Mouse (Mus musculus) embryonic facial prominence, embryonic 10.5 days (tissue): ENCODE measurements at regions not wholly inside any gene's neighbourhood (a gene's known extent, or its start where the extent isn't known, plus 50 kb on each side); places are given as distances from the start of the nearest gene placed in this dataset.
"Not testable (repeated sequence)": the region's sequence is repeated elsewhere in the genome, so short reads cannot be mapped to it uniquely, and the experiment has no call there.

ENCODE experiments used
- DNase-seq: peaks from one replicate; pipeline ENCODE4 v3.0.0-alpha.2; 2017; ENCODE audit warnings: low spot score
- H3K27ac ChIP-seq: fragments of 300-500 bp; sonication (generic); replicated peaks from 2 replicates; pipeline ENCODE4 v1.5.1; 2016; ENCODE audit warnings: mild to moderate bottlenecking
- H3K27me3 ChIP-seq: fragments of 300-500 bp; sonication (generic); replicated peaks from 2 replicates; pipeline ENCODE4 v1.6.1; 2016; ENCODE audit warnings: low read depth, mild to moderate bottlenecking; ENCODE audit not compliant: poor library complexity, severe bottlenecking
- H3K36me3 ChIP-seq: fragments of 300-500 bp; sonication (generic); replicated peaks from 2 replicates; pipeline ENCODE4 v1.6.1; 2016; ENCODE audit warnings: mild to moderate bottlenecking, moderate library complexity
- H3K4me1 ChIP-seq: fragments of 300-500 bp; sonication (generic); 2 replicates; pipeline ENCODE4 v1.6.1; 2016
- H3K4me3 ChIP-seq: fragments of 300-500 bp; sonication (generic); 2 replicates; pipeline ENCODE4 v1.5.1; 2016; ENCODE audit warnings: mild to moderate bottlenecking, moderate library complexity
- H3K9me3 ChIP-seq: fragments of 300-500 bp; sonication (generic); 2 replicates; pipeline ENCODE4 v1.6.1; 2016; ENCODE audit warnings: mild to moderate bottlenecking
- WGBS: fragments of 180-500 bp; shearing (Covaris S2); methylation state at CpG from one replicate; pipeline ENCODE4 v1.1.7; 2016; 5-methylcytosine and 5-hydroxymethylcytosine counted together

DNA sequence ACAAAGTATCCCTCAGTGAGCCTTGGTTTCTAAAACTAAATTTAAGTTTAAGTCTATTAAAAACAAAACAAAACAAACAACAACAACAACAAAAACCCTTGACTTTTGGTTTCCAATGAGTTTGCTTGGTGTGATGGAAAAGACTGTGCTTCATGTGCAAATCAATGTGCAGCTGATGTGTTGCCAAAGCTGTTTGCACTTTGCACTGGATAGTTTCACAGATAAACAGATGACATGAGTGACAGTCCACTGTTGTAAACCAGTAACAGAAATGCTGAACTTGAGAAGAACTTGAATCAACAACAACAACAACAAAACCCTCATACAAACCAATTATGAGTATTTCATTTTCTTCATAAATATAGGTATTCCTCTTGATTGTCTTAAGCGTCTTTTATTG lies 412.6 kb upstream of the Cntn5 start:
- Histone ChIP-seq H3K9me3 (no peaks in the 10 kb centered on the region), H3K4me3 (no peak overlapping the region), H3K4me1 (no peaks in the 10 kb centered on the region), H3K27ac (no peak overlapping the region), H3K36me3 (no peaks in the 10 kb centered on the region), H3K27me3 (no peaks in the 10 kb centered on the region)
- DNase-seq, result no peak
- WGBS, result 89% methylated on average over 1 of the region's 1 CpGs

DNA sequence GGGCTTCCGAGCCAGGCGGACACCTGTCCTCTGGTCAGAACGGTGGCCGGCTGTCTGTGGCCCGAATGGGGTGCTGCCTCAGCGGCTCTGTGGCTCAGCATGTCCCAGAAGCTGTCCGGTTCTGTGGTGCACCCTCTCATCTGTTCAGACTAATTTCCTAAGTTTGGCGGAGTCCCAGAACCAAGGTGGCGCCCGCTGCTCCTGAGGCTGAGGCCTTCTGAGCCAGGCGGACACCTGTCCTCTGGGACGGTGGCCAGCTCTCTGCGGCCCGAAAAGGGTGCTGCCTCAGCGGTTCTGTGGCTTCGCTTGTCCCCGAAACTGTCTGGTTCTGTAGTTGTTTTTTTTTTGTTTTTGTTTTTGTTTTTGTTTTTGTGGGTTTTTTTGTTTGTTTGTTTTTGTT lies 392.5 kb upstream of the Cntn5 start:
- not testable (repeated sequence) for H3K36me3 ChIP-seq, H3K4me1 ChIP-seq, DNase-seq, H3K27me3 ChIP-seq, H3K27ac ChIP-seq, H3K9me3 ChIP-seq, H3K4me3 ChIP-seq
- WGBS, result 95% methylated on average over 17 of the region's 17 CpGs

DNA sequence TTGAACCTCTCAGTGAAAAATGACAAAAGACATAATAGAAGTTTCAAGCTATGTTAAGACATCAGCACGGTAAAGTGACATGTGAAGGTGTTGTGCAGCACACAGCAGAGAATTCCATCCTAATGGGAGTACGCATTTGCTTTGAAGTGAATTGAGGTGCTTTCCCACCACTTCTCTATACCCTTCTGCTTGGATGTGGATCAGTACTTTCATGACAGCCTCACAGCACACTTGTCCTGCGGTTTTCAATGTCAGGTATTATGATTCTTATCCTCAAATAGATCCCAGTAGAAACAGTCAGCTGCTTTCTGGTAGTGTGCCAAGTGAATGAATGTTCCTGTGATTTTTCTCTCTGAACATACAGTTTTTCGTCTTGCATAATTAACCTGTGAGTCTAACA lies 380.6 kb upstream of the Cntn5 start:
- 83% methylated on average over 4 of the region's 4 CpGs for WGBS
- Histone ChIP-seq H3K4me3 (no peak overlapping the region), H3K9me3 (no peaks in the 10 kb centered on the region), H3K27me3 (no peaks in the 10 kb centered on the region), H3K36me3 (no peaks in the 10 kb centered on the region), H3K4me1 (no peaks in the 10 kb centered on the region), H3K27ac (no peak overlapping the region)
- no peak for DNase-seq

DNA sequence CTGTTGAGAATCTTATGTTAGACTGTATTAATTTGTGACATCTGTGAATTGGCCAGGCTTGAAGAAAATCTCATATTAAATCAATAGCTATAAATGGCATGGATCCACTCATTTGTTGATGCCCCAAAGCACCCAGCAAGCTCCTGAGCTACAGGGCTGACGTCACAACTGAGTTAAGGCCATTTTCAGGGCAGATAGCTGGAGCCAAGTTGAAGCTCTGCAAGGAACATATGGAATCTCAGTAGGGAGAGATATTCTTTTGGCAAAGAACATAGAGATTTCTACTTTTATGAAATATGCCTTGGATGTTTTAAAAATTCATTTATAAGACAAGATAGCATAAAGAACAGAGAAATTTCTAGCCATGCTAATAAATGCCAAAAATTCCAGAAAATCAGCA lies 380.0 kb upstream of the Cntn5 start:
- H3K27ac ChIP-seq, result no peak overlapping the region
- no peaks in the 10 kb centered on the region for H3K4me1 ChIP-seq
- H3K9me3 ChIP-seq, result no peaks in the 10 kb centered on the region
- WGBS, result 71% methylated on average over 1 of the region's 1 CpGs
- no peaks in the 10 kb centered on the region for H3K27me3 ChIP-seq
- no peak overlapping the region for H3K4me3 ChIP-seq
- H3K36me3 ChIP-seq, result no peaks in the 10 kb centered on the region
- DNase-seq, result no peak

DNA sequence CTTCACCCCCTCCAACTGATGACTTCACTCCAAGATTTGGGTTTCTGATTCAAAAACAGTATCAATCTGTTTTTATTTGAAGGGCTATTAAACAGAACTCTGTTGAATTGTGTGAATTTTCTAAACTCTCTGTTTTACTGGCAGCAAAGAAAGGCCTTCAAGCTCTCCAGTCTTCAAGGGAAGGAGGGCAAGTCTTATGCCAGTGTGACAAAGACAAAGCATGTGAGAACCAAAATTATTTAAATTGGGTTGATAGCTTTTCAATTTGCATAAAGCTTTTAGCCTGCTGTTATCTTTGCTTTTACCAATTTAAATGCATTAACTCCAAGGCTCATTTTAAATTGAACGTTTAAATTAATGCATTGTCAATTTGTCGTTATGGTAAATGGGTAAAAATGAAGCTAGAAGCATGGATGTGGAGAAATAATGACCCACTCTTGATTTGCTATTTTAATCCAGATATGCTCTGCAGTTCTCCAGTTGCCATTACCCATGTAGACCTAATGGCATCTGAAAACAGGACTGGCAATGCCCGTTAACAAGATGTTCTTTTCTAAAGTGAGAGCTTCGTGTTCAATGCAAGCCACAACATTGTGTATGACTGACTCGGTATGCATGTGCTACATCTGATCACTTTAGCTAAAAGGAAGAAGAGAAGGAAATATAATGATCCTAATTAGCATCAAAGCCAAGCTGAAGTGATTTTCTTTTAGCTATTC lies 375.0 kb upstream of the Cntn5 start:
- WGBS, result 86% methylated on average over 5 of the region's 5 CpGs
- Histone ChIP-seq H3K36me3 (no peaks in the 10 kb centered on the region), H3K27me3 (no peaks in the 10 kb centered on the region), H3K9me3 (no peaks in the 10 kb centered on the region), H3K27ac (no peak overlapping the region), H3K4me1 (no peaks in the 10 kb centered on the region), H3K4me3 (no peak overlapping the region)
- no peak for DNase-seq

DNA sequence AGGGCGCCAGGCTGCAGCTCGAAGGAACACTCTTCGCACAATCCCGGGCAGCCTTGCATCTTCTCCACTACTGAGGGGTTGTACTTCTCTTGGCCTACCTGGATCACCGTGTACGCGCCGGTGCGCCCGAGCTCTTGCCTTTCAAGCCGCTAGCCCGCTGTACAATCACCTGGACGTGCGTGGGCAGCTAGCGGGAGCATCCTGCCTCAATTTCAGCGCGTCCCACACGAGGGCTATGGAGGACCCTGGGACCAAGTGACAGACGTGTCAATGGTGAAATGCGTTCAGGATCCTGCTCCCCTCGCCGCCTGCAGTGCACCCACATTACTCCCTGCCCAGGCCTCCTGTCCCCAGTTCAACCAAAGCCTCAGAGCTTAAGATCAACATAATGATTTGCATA lies 373.2 kb upstream of the Cntn5 start:
- no peak for DNase-seq
- Histone ChIP-seq H3K9me3 (no peaks in the 10 kb centered on the region), H3K4me3 (no peak overlapping the region), H3K27me3 (no peaks in the 10 kb centered on the region), H3K36me3 (no peaks in the 10 kb centered on the region), H3K27ac (no peak overlapping the region), H3K4me1 (no peaks in the 10 kb centered on the region)
- 95% methylated on average over 22 of the region's 22 CpGs for WGBS

DNA sequence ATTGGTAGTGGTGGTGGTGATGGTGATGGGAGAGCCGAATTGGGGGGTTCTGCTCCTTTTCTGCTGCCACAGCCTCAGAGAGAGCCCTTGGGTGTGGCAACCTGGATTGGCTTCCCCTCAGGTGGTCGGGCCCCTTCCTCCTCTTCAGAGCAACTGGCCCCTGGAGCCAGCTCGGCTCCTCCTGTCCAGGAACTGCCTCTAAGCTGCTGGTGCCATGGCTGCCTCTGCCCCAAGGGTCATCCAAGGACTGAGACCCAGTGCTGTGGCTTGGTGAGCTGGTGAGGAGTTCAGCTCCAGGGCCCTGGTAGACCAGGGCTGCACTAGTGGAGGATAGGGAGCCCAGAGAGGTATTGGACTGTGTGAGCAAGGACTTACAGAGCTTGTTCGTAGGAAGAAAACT lies 372.4 kb upstream of the Cntn5 start:
- 87% methylated on average over 4 of the region's 4 CpGs for WGBS
- Histone ChIP-seq H3K36me3 (no peaks in the 10 kb centered on the region), H3K9me3 (no peaks in the 10 kb centered on the region), H3K4me1 (no peaks in the 10 kb centered on the region), H3K27ac (no peak overlapping the region), H3K4me3 (no peak overlapping the region), H3K27me3 (no peaks in the 10 kb centered on the region)
- no peak for DNase-seq

DNA sequence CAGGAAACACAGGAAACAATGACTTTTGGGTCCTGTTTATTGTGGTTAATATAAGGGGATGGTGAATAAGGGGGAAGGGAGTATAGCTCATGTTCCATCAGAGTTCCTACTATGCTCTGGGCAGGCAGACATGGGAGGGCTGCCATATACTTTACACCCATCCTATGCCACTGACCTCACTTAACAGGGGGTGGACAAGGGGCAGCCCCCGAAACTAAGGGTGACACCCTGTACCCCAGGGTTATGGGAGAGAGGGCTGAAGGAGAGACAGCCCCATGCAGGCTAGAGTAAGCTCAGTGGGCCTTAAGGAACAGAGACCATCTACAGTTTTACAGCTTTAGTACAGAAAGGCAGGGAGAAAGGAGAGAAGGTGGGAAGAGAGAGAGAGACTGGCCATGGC lies 352.3 kb upstream of the Cntn5 start:
- no peak overlapping the region for H3K4me3 ChIP-seq
- WGBS, result 85% methylated on average over 1 of the region's 1 CpGs
- no peaks in the 10 kb centered on the region for H3K27me3 ChIP-seq
- no peaks in the 10 kb centered on the region for H3K9me3 ChIP-seq
- no peaks in the 10 kb centered on the region for H3K4me1 ChIP-seq
- H3K36me3 ChIP-seq, result no peaks in the 10 kb centered on the region
- DNase-seq, result no peak
- H3K27ac ChIP-seq, result no peak overlapping the region

DNA sequence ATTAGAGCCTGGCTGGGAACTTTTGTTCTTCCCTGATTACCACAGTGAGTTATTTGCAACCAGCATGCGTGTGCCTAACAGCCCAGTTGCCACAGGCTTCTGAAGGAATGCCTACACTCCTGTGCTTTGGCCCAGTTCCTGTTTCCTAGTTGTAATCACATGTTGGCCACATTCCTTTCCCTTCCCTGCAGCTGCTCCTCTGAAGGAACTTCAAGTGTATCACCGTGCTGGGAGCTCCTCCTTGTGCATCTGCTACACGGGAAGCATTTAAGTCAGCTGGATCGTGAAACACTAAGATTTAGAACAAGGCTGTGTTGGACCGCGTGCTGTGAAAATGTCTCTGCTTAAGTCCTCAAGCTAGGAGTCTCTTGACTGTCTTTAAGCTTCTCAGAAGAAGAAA lies 302.3 kb upstream of the Cntn5 start:
- Histone ChIP-seq H3K4me1 (no peaks in the 10 kb centered on the region), H3K27ac (no peak overlapping the region), H3K4me3 (no peak overlapping the region), H3K36me3 (no peaks in the 10 kb centered on the region), H3K9me3 (no peaks in the 10 kb centered on the region), H3K27me3 (no peaks in the 10 kb centered on the region)
- 85% methylated on average over 6 of the region's 6 CpGs for WGBS
- no peak for DNase-seq

DNA sequence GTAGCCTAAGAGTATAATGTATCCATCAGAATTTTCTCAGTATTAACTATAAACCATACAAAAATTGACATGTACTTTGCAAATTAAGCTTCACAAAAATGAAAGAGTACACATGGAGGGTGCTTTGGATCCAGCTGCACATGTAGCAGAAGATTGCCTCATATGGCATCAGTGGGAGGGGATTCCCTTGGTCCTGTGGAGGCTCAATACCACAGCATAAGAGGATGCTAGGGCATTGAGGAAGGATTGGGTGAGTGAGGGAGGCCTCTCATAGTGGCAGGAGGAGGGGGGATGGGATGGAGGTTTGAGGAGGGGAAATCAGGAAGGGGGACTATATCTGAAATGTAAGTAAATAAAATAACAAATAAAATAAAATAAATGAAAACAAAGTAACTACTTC lies 301.7 kb upstream of the Cntn5 start:
- Histone ChIP-seq H3K27ac (no peak overlapping the region), H3K9me3 (no peaks in the 10 kb centered on the region), H3K27me3 (no peaks in the 10 kb centered on the region), H3K4me1 (no peaks in the 10 kb centered on the region), H3K4me3 (no peak overlapping the region), H3K36me3 (no peaks in the 10 kb centered on the region)
- DNase-seq, result no peak

DNA sequence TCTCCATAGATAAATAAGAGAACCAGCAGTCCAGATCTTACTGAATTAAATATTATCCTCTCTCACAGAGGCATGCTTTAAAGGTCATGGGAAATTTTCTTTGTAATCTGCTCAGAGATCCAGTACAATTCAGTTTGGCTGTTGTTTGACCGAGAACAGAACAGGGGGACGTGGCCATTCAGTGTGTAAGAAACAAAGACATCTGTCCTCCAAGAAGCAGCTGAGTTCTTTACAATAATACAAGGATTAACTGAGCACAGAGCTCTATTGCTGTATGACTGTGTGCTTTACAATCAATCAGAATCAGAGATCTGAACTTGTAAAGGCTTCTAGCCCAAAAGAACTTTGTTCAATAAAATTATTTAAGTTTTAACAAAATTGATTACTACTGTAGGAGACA lies 287.6 kb upstream of the Cntn5 start:
- H3K27ac ChIP-seq, result no peak overlapping the region
- DNase-seq, result no peak
- H3K9me3 ChIP-seq, result no peaks in the 10 kb centered on the region
- H3K27me3 ChIP-seq, result no peaks in the 10 kb centered on the region
- WGBS, result 61% methylated on average over 2 of the region's 2 CpGs
- no peak overlapping the region for H3K4me3 ChIP-seq
- H3K36me3 ChIP-seq, result no peaks in the 10 kb centered on the region
- no peaks in the 10 kb centered on the region for H3K4me1 ChIP-seq

DNA sequence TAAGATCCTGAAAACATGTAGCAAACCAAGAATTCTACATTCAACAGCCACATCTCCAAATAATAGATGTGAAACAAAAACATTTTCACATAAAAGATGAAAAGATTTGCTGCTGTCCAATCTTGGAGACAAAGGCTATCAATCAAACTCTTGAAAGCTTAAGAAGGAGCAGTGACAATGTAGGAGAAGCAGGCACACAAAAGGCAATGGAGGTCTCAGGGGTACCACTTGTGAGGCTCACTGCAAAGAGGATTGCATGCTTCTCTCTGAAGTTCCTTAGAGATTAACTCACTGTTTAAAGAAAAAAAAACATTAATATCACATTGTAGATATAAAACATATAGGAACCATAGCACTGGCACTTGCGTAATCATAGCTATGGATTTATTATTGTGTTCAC lies 241.2 kb upstream of the Cntn5 start:
- Histone ChIP-seq H3K27me3 (no peaks in the 10 kb centered on the region), H3K27ac (no peak overlapping the region), H3K4me3 (no peak overlapping the region), H3K4me1 (no peaks in the 10 kb centered on the region), H3K36me3 (no peaks in the 10 kb centered on the region), H3K9me3 (no peaks in the 10 kb centered on the region)
- WGBS, result 88% methylated on average over 1 of the region's 1 CpGs
- no peak for DNase-seq

DNA sequence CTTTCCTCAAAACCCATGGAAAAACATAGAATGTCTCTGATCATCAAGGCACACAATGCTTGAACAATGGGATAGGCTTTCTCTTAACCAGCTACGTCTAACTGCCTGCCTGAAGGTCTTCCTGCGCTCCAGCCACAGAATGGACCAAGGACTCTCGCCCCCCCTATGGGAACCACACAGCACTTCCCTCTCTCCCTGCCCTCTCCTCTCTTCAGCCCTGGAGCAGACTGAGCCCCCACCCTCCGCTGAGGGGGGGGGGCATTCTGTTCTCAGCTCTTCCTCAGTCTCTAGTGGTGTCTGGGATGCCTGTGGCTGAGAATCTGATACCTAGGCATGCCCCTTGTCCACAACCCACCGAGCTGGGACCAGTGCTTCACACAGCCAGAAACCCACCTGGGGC lies 222.3 kb upstream of the Cntn5 start:
- H3K9me3 ChIP-seq, result no peaks in the 10 kb centered on the region
- H3K27ac ChIP-seq, result no peak overlapping the region
- H3K36me3 ChIP-seq, result no peaks in the 10 kb centered on the region
- no peak overlapping the region for H3K4me3 ChIP-seq
- 76% methylated on average over 5 of the region's 5 CpGs for WGBS
- no peak for DNase-seq
- H3K4me1 ChIP-seq, result no peaks in the 10 kb centered on the region
- no peaks in the 10 kb centered on the region for H3K27me3 ChIP-seq

DNA sequence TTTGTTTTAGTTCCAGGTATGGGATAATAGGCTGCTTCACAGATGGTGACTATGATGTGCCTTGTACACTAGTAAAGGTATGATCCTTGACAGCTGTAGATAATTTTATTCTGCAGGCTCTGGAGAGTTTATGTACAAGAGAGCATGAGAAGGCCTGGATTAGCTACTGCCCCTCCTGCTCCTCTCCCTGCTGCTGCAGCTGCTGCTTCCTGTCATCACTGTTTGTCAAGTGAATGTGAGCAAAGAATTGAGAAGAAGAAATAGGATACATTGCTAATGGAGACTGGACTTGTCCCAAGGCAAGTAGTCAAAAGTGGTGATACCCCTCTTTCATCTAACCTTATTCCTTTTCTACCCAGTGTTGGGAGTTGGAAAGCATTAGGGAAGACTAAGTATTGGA lies 214.6 kb upstream of the Cntn5 start:
- Histone ChIP-seq H3K9me3 (no peaks in the 10 kb centered on the region), H3K27ac (no peak overlapping the region), H3K4me3 (no peak overlapping the region), H3K36me3 (no peaks in the 10 kb centered on the region), H3K27me3 (no peaks in the 10 kb centered on the region), H3K4me1 (no peaks in the 10 kb centered on the region)
- no peak for DNase-seq
